Mouse (Mus musculus) urinary bladder, adult 18-20 months (tissue): ENCODE measurements around the gene L3mbtl2.
"Not testable (repeated sequence)": the region's sequence is repeated elsewhere in the genome, so short reads cannot be mapped to it uniquely, and the experiment has no call there.

Experiments
- DNase-seq, 2 experiments: peaks; one replicate each; pipeline ENCODE4 v3.0.0; 2022; ENCODE audit warnings: low spot score in 2 of 2, mixed read lengths in 2 of 2

Gene L3mbtl2

GRCm38 (mm10) chr15:81663697-81664561, at the start of gene L3mbtl2:
Gene L3mbtl2 (plus strand): TSS chr15:81663889.
- peak; percentile 71 to 88 for DNase-seq

- DNase-seq, result no peak
Measured at GRCm38 (mm10) chr15:81649516-81650455, 13.9 kb upstream of the L3mbtl2 start.

GRCm38 (mm10) chr15:81650636-81651035, 13.1 kb upstream of the L3mbtl2 start:
- DNase-seq, result no peak

- no peak for DNase-seq
Measured at GRCm38 (mm10) chr15:81661701-81662100, 2.0 kb upstream of the L3mbtl2 start.

- DNase-seq, result no peak
Measured at GRCm38 (mm10) chr15:81663281-81663680, 408 bp upstream of the L3mbtl2 start.

GRCm38 (mm10) chr15:81666957-81667356, 3.3 kb downstream of the L3mbtl2 start:
- no peak for DNase-seq

- peak in 1 of 2 experiments; percentile 30 for DNase-seq
Measured at GRCm38 (mm10) chr15:81670231-81670640, 6.5 kb downstream of the L3mbtl2 start.

- no peak for DNase-seq
Measured at GRCm38 (mm10) chr15:81676637-81677036, 12.9 kb downstream of the L3mbtl2 start.

- no peak for DNase-seq
Measured at GRCm38 (mm10) chr15:81680301-81680805, 16.7 kb downstream of the L3mbtl2 start.

DNA sequence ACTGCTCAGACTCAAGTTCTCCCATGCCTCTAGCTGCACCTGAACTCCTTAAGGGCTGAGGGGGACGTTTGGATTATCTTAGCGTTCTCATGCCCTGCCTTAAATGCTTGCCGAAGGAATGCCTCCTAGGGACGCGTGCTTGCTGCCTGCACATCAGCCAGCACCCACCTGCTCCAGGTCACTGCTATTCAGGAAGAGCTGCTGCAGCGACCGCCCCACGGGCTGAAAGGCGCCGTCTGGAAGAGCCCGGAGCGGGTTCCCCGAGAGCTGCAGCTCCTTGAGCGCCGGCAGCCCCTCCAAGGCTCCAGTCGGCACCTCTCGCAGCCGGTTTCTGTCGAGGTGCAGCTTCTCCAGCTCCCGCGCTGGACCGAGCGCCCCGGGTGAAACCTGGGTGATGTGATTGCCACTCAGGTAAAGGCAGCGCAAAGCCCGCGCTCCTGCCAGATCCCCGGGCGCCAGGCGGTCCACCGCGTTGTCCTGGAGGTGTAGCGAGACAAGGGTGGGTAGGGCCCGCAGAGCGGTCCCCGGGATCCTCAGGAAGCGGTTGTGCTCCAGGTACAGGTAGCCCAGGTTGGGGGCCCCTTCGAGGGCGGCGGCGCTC, 29.8 kb downstream of the L3mbtl2 start:
- DNase-seq, result no peak

DNA sequence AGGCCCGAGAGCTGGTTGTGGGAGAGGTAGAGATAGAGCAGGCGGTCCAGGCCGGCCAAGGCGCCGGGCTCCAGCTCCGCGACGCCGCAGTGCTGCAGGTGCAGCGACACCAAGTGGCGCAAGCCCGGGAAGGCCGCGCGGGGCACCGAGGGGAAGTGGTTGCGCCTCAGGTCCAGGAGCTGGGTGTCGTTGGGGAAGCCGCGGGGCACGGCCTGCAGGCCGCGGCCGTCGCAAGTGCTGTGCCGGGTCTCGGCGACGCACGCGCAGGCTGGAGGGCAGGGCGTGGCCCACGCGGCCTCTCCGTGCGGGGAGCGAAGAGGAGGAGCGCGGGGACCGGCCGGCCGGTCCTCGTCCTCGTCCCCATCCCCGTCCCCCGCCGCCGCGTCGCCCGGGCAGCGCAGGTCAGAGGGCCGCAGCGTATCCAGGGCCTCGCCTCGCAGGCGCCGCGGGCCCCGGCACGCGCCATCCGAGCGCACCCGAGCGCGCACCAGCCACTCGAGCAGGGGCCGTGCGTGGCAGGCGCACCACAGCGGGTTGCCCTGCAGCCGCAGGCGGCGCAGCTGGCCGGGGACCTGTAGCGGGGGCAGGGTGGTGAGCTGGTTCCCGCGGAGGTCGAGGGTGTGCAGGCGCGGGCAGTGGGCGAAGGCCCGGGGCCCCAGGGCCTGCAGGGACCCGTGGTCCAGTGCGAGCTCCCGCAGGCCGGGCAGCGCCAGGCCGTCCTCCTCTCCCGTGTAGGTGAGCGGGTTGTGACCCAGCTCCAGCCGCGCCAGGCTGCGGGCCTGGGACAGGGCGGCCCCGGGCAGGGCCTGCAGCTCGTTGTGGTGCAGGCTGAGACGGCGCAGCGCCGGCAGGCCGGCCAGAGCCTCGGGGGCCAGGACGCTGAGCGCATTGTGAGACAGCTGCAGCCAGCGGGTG, 30.5 kb downstream of the L3mbtl2 start:
- peak; percentile 78 to 84 for DNase-seq

DNA sequence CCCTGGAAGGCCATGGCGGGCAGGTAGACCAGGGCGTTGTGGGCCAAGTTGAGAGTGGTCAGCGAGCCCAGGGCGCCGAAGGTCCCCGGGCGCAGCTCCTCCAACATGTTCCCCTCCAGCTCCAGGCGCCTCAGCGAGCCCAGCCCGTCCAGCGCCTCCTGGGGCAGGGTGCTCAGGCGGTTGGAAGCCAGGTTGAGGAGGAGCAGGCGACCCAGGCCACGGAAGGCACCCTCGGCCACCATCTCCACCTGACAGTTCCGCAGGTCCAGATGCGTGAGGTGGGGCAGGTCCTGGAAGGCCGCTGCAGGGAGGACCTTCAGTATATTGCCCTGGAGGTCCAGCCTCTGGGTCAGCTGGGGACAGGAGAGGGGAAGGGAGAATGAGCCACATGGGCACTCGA, 31.2 kb downstream of the L3mbtl2 start:
- no peak for DNase-seq

DNA sequence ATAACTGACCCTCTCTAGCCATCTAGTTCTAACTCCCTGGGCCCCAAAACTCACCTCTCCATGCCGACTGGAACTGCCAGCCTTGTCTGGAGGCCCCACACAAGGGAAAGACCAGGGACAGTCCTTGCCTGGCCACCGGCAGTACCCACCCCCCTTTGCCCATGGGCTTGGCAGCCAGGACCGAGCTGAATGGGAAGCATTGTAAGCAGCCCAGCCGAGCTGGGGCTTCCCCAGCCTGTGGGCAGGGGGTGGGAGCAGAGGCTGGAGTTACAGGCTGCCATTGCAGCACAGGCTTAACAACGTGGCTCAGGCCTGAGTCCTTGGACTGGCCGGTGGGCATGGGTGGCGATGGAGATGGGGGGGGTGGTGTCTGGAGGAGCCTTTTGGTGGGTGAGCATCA, 33.5 kb downstream of the L3mbtl2 start, which contains the start of gene Chadl:
Chadl (minus strand) TSS at position 113 of the 400 bp plus-strand sequence.
- no peak for DNase-seq

DNA sequence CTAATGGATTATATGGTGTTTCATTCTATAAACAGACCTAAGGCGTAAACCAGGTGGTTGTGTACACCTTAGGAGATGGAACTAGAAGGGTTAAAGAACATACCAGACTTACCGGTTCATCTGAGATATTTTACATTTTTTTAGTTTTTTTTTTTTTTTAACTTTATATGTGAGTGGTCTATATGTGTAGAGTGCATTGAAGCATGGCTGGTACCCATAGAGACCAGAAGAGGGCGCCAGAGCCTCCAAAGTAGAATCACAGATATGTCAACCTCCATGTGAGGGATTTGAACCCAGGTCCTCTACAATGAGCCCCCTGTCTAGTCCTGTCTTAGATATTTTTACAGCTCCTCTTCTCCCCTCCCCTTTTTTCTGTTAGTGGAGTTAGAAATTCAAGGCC, 34.2 kb downstream of the L3mbtl2 start:
- DNase-seq, result no peak

DNA sequence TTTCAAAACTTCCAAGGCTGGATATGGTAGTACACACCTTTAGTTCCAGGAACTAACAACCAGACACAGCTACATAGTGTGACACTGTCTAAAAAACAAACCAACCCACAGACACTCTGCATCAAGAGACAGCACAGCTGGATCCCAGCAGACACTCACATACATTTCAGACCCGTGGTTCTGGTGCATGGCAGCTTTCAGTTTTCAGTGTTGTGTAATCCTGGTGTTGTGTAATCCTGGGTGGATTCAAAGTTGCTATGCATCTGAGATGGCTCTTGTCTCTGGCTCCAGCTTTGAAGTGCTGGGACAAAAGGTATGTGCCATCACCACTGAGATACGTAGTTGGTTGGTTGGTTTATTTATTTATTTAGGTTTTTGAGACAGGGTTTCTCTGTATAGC, 34.8 kb downstream of the L3mbtl2 start:
- no peak for DNase-seq

DNA sequence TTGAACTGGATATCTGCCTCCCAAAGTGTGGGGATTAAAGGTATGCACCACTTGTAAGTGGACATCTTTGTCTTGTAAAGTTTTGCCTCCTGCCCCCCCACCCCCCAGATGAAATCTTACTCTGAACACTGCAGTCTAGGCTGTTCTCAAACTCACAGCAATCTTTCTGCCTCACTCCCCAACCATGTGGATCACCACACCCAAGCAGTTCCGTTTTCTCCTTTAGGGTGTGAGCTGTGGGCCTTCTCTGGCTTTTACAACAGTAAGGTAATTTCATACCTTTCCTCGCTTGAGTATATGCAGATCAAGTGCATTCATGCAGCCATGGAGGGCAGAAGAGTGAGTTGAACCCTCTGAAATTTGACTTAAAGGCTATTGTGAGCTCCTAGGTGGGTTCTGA, 36.5 kb downstream of the L3mbtl2 start:
- no peak for DNase-seq

GRCm38 (mm10) chr15:81700601-81701000, 36.9 kb downstream of the L3mbtl2 start:
- DNase-seq, result no peak

GRCm38 (mm10) chr15:81701350-81701749, 37.7 kb downstream of the L3mbtl2 start:
- DNase-seq, result not testable (repeated sequence)

- DNase-seq, result no peak
Measured at GRCm38 (mm10) chr15:81702306-81703093, 38.8 kb downstream of the L3mbtl2 start.

DNA sequence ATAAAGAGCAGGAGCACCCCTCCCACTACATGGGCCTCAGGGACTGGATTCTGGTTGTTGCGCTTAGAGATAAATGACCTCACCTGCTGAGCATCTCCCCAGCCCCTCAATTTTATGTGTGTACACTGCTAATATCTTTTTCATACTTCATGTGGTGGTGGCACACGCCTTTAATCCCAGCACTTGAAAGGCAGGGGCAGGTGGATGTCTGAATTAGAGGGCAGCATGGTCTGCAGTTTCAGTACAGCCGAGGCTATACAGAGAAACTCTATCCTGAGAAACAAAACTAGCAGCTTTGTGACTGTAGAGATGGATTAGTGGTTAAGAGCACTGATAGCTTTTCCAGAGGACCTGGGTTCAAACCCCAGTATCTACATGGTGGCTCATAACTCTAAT, 39.4 kb downstream of the L3mbtl2 start:
- DNase-seq, result no peak
